Mouse (Mus musculus) CH12F3 (cell line): ENCODE results near the gene Smc1b.
"Not testable (repeated sequence)": the region's sequence is repeated elsewhere in the genome, so short reads cannot be mapped to it uniquely, and the experiment has no call there.

Experiments
- in situ Hi-C: fragments of 300-500 bp; cut with MboI; formaldehyde crosslinking; loops from 2 replicates; pipeline ENCODE4 v1.14.3; 2020; ENCODE audit warnings: low sequenced_read_pairs

Smc1b gene

DNA sequence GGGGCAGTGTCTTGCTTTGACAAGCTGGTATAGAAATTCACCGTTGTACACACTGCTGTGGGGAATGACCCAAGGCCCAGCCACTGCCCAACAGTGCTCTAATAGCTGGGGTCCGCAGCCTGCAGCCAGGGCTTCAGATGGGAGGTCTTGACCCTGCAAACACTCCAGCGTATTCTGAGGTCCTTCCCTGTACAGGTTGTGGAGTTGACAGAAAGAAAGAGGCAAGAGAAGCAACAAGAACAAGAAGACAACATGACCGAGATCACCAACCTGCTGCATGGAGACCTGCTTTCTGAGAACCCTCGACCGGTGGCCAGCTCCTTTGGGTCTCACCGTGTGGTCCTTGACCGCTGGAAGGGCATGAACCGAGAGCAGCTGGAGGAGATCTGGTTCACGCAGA, 9.5 kb upstream of the Smc1b start:
- in situ Hi-C loops: no loop called here

DNA sequence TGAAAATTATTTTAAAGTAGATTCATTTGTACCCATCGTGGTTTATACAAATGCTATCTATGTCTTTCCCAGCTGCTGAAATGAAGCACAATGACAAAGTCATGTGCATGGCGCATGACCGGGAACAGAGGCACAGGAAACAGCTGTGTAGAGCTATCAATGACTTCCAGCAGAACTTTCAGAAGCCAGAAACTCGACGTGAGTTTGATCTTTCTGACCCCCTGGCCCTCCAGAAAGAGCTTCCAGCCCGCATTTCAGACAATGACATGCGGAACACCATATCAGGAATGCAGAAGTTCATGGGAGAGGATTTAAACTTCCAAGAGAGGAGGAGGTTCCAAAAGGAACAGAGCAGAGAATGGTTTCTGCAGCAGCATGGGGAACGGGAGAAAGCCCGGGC, 3.4 kb upstream of the Smc1b start:
- in situ Hi-C loops: no loop called here

DNA sequence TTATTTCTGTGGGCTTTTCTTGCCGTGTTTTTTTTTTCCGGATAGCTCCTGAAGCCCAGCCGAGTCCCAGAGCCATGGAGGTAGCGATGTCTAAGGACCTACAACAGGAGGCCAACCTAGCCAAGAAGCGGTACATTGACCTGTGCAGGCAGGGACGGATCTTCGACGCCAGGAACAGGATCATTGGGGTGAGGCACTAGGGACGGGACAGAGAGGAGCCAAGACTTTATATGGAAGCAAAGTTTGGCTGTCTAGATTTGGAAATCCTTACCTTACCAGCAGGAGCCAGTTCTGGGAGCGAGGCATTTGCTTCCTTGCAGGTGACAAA, 393 bp upstream of the Smc1b start:
- in situ Hi-C loops: no loop called here

DNA sequence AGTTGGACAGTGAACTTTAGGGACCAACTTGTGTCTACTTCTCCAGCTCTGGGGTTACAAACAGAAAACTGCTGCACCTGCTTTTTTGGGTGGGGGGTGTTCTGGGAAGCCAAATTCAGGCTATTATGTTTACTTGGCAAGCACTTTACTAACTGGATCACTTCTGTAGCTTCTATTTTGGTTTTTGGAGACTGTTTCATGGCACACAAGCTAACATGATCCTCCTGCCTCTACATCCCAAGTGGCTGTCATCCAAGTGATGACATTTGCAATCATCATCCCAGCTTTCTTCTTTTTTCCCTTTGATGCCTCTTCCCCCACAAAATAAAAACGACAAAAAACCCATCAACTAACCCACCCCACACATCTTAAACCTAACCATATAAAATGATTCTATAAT, 46.1 kb downstream of the Smc1b start:
- in situ Hi-C loops: no loop called here

DNA sequence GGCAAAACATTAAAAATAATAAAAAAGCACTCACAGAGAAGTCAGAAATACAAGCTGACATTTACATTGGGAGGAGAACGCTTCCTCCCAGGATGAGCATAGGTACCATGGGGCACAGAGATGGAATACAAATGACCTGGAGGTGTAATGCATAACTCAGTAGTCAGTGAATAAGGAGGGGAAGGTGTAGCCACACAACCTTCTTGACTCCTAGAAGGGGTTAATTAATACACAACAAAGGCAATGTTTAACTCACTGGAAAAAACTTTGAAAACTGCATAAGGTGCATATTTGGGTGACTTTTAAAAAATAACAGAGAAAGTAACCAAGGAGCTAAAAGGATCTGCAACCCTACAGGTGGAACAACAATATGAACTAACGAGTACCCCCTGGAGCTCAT, 59.1 kb downstream of the Smc1b start:
- in situ Hi-C loops: no loop called here

DNA sequence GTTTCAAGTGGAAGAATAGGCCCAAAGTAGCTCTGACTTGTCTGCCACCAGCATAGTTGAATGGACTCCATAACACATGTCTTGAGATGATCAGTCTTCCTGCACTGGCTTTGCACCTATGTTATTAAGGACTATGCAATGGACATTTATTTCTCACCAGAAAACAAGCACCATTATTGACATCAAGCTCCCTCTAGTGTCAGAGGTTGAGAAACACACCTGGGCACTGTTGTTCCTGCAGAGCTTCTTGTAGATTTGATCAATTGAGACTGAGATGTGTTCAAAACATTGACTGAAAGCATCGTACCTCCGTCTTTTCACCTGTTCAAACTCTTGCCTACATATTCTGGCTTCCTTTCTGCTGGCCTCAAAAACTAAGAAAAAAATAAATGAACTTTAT, 61.2 kb downstream of the Smc1b start:
- in situ Hi-C loops: no loop called here

DNA sequence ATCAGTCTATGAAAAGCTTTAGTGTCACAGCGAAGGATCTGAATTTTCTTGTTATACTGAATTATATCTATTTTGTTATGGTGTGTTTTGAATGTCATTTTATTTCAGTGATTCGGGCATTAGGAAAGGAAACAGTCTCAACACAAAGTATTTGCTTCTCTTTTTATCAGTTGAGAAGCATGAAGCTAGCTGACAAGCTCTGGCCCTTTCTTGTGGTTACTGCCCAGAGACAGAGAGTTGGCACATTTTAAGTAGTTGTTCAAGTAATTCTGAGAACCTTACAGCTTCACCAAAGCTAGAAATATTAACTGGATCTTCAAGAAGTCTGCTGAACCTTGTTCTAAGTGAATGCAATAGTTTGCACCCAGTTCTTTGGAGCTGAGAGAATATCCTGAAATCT, 68.3 kb downstream of the Smc1b start:
- in situ Hi-C loops: no loop called here

DNA sequence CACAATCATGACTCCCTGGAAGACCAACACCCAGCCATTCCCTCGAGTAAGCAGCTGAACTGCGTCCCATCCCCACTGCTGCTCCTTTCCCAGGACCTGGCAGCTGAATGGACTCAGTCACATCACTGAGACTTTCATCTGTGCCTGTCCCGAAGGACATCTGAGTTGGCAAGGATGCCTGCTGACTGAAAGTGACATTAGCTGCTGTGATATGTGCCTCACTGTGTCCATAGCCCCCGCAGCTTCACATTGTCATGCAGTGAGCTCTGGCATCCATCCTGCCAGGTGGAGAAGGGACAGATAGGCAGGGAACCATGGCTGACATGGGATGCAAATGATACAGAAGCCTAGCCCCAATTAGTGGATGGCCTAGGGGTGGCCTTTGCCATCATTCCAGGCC, 76.6 kb downstream of the Smc1b start:
- in situ Hi-C loops: no loop called here

DNA sequence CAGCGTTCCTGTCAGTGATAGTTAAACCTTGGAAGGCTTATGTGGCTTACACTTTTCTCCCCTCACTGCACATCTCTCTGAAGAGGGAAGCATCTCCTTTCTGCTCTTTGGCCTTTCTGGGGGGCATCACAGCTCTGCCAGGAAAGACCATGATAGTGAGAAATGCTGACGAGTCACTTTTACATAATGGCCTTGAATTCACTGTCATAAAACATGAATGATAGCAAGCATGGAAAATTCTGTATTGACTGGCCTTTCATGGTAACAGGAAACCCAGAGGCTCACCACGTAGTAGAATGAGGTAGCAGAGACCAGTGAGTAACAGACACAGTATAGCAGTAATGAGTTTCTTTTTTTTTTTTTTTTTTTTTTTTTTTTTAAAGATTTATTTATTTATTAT, 77.7 kb downstream of the Smc1b start:
- in situ Hi-C loops: no loop called here

DNA sequence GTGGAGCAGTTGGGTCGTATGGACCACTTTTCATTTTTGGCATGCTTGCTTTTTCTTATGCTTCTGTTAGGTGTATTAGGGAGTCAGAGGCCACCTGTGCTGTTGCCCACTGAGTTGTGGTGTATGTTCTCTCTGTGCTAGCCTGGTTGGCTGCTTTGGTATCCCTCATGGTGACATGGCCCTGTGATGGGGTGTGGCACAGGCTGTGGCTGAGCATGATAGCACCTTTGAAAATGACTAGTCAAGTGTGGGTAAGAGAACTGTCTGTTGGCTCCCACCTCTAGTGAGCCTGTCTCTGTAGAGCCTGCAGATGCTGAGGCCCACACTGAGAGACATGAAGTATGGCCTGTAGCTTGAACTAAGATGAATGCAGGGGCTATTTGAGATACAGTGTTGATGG, 82.0 kb downstream of the Smc1b start:
- in situ Hi-C loops: no loop called here

DNA sequence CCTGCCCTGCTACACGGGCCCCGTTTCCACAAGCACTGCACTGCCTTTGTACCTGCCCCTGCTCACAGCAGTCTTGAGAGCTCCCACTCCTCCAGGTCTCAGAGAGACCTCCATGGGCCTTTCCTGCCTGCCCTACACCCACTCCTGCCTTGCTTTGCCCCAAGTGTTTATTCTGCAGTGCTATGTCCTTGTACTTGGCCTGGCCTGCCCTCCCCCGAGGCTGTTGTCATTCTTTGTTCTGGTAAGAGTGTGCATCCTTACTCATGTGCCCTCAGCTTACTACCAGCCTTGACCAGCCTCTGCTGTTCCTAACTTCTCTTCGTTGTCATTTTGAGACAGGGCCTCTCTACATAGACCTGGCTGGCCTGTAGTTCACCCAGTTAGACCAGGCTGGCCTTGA, 83.9 kb downstream of the Smc1b start:
- in situ Hi-C loops: no loop called here

DNA sequence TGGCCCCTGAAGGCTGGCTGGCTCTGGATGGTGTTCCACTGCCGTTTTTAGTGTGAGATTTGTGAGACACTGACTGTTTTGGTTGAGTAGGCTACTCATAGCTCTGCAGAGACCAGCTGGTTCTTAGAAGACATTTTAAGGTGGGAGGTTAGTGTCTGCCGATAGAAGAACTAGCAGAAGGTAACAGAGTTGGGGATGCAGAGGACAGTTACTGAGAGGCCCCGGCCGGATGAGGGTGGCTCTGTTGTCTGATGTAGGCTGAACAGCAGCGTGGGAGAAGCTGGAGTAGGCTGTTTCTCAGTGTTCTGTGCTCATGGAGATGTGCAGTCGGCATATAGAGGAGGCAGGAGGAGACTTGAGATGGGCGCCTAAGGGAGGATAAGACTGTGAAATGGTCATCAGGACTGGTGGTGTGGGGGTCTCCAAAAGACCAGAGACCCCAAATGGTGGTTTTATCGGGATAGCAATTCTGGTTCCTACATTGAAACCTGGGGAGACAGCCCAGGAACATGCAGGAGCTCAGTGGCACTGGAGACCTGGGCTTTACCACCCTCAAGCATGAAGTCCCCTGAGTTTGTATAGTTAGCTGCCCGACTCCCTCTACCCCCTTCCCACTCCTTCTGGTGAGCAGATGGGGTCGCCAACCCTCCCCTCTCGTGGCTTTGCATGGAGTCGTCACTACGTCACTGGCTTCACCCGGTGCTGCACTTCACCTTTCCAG, 85.4 kb downstream of the Smc1b start:
- in situ Hi-C loops: no loop called here

DNA sequence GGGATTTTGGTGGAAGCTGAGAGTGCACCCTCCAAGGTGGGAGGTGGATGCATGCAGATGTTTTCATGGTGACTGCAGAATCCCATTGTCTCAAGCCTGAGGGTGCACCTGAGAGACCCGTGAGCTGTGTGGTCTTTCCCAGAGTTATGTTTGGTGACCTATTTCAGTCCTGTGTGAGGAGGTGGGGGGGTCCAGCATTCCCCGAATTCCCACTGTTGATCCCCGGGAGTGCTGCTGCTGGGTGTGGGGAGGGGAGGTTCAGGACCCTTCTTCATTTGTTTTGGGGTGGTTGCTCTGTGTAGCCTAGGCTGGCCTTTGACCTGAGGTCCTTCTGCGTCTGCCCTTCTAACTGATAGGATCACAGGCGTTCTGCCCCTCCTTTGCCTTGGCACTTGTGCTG, 88.0 kb downstream of the Smc1b start:
- in situ Hi-C loops: no loop called here

DNA sequence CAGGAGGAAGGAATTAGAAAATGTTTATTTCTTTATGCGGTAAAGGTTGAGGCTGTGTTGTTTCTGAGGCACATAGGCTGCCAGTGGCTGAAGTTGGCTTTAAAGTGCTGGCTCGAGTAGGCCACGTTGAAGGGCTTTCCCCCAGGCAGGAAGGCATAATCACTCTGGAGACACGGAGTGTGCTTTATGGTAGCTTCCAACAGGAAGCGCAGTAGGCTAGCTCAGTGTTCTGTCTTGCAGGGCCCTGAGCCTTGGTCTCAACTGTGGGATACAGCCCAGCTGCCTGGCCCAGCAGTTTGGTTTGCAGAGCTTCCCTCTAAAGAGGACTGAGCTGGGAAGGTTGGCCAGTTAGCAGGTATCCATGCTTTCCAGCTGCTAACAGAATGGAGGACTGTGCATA, 88.6 kb downstream of the Smc1b start:
- in situ Hi-C loops: no loop called here

DNA sequence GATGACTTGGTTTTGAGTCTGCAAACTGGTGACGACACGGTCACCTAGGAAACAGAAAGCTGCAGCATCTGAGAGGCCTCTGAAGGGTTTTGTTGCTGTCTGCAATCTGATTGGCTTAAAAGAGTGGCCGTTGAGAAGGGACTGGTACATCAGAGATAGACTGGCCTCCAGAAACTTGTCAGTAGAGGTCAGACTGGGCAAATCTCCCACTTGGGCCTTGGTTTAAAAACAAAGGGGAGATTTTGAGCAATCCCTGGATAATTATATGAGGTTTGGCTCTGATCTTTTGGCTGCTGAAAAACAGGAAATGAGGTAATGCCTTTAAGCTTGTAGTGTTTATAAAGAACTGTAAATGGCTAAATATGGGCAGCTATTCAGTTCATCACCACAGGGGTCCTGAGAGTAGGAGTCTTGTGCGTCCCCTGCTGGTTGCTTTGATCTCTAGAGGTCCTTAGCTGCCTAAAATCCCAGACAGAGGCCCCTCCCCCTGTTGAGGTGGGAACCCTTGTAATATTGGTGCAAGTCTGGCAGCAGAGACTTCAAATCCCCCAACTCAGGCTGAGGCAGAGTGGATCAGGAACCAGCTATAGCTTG, 89.3 kb downstream of the Smc1b start:
- in situ Hi-C loops: no loop called here

DNA sequence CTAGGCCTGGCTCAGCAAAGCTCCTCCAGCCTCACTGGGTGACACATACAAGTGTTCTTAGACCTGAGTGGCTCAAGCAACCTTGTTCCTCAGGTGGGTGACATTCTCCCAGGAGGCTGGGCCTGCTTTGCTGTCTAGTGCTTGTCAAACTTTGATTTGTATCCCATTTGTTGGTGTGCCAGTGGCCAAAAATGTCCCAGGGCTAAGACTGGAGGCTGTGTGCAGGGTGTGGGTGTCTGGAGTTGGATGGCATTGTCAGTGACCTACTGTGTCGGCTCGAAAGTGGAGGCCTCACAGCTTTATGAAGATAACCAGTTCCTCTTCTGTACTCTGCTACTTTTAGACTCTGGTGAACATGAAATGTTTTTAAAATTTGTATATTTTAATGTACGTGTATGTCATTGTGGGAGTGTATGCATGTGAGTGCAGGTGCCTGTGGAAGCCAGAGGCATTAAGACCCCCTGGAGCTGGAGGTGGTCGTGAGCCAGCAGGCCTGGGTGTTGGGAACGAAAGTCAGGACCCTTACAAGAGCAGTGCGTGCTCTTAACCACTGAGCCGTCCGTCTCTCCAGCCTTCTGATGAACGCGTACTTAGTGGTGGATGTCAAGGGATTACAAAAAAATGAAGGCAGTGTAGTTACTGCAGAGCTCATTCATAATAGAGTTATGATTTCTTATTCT, 90.1 kb downstream of the Smc1b start:
- in situ Hi-C loops: no loop called here

DNA sequence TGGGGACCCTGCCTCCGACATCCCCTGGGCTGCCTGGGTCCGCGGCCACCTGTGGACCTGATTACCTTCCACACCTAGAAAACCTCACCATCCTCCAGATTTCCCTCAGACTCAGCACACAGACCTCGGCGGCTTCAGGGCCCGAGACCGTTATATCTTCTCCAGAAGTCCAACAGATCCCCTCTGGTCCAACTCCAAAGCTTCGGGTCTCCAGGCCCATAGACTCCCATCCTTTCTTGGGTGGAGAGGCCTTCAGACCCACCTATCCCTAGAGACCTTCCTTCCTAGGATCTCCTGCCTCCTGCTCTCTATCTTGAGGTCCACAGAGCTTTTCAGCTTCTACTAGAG, 94.4 kb downstream of the Smc1b start:
- in situ Hi-C loops: no loop called here

DNA sequence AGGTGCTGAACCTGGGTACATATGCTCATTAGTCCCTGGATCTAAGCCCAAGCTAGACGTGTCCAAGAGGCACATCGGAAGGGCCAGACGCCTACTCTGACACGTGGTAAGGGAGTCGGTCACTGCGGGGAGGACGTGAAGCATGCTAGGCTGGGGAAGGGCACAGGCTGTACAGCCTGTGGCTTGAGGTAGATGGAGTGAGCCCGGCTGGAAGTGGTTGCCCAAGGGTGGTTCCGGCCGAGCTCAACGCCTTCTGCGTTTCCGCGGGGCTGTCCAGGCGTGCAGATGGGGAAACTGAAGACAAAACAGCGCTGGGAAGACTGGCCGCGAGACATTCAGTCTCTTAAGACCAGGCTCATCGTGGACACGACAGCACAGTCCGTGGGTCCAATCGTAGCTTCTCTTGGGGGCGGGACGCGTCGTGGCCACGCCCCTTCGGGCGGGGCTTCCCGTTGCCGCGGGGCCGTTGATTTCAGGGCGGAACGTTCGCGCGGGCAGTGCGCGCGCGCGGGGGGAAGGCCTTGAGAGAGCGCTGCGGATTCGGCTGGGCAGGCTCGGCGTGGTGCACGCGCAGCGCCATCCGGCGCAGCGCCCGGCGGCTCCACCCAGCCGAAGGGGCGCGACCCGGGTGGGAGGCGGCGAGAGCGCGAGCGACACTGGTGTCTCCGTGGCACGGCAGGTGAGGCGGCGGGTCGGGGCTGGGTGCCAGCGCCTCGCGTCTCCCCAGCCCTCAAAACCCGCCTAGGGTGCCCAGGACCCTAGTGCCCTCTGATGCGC, 95.0 kb downstream of the Smc1b start:
- in situ Hi-C loops: no loop called here

DNA sequence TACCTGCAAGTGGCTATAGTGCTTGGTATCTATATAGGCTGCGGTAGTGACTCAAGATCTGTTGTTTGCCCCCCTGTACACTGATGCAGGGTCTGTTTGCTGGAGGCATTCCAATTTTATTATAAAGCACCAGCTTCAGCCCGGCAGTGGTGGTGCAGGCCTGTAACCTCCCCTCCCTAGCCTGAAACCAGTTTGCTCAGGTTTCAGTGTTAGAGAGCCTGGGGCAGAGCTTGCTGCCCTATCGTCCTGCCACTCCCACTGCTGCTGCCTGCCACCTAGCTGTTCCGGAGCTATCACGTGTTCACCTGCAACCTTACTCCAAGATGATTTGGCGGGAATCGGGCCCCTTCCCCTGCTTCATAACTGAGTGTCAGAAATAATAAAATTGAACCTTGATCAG, 97.8 kb downstream of the Smc1b start:
- in situ Hi-C loops: not testable (repeated sequence)

DNA sequence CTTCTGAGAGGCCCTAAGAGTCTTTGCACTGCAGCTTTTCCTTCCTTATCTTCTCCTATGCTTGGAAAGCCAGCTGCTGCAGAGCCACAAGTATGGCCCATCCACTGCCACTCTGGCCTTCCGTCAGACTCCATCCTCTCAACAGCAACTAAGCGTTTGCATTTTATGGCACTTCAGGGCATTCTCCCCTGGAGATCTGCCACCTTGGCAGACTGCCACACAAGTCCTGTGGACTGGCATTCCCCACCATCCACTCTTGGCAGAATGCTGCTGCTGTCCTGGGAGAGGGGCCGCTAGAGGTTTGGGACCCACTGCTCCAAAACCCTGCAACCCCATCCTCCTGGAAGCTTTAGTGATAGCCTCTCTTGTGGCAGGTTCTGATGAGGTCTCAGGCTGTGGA, 99.9 kb downstream of the Smc1b start:
- in situ Hi-C loops: no loop called here

DNA sequence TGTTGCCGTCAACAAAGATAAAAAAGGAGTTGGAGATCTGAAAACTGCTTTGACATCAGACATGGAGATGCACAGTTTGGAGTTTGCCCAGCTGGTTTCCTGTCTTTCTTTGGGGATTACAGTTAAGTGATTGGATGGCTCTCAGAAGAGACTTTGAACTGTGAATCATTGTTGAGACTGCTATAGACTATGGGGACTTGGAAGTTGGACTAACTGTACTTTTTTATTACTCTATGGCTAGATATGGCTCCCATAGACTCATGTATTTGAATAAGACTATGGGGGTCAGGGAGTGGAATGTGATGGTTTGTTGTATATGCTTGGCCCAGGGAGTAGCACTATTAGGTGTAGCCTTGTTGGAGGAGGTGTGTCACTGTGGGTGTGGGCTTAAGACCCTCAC, 101.1 kb downstream of the Smc1b start:
- in situ Hi-C loops: not testable (repeated sequence)

DNA sequence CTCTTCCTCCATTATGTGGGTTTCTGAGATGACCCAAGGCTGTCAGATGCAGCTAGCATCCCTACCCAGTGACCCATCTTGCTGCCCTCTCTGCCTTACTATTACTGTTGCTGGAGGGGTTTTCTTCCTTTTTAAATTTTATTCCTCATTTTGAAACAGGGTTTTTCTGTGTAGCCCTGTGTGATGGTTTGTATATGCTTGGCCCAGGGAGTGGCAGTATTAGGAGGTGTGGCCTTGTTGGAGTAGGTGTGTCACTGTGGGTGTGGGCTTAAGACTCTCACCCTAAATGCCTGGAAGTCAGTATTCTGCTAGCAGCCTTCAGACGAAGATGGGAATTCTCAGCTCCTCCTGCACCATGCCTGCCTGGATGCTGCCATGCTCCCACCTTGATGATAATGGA, 103.1 kb downstream of the Smc1b start, which contains the start of gene Fam118a:
Fam118a (plus strand) TSS at position 301 of the 400 bp plus-strand sequence.
- in situ Hi-C loops: not testable (repeated sequence)
